Mouse (Mus musculus) ZHBTc4 (cell line): ENCODE measurements around the gene Sfmbt2.

Experiments used
- DNase-seq: peaks from one replicate; pipeline ENCODE4 v3.0.0-alpha.2; 2011; ENCODE audit warnings: low read depth, low spot score

Gene Sfmbt2

DNA sequence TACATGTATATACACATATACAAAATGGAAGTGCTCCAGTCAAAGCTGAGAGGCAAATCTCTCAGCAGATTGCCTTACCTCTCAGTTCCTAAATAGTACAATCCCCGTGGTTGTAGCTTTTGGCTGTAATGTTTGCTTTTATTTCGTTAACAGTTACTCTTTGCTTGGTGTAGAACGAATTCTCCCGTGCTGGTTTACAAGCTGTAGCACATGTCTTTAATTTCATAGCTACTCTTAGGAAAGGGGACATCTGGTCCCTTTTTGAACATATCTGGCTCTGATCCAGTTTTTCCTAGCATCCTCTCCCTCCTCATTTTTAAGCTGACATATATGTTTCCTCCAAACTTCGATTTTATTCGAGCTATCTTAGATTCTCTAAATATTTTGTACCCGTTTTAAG lies 172.1 kb downstream of the Sfmbt2 start:
- no peak for DNase-seq

DNA sequence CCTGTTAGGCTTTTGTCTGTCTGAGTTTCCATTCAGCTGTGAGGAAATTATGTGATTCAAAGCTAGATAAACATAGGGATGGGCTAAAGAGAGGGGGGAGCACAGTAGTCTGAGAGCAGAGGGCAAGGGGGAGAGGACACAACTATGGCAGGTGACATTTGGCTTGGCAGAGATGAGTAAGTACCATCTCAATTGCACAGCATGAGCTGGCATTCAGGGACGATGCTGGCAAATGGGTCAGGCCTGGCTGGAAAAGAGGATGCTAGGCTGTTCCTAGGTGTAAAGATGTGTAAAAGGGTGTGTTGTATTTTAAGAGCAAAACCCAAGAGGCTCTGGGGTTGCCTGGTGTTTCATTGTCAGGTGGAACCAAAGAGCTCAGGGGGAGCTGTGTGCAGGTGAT lies 188.5 kb downstream of the Sfmbt2 start:
- DNase-seq, result no peak

DNA sequence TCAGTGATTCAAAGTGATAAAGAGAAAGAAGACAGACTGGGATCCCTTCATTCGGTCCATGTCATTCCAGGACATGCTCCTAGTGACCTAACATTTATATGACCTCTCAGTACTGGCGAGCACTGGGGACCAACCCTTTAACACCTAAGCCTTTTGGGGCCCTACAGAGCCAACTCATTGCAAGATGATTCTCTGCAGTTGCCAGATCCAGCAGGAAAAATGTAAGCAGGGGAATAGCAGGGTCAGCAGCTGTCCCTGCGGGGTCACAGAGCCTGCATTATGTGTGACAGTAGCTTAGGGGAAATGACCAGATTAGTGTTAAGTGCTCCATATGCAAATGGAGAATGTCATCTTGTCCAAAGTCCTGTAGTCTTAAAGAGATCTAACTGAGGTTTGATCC lies 195.2 kb downstream of the Sfmbt2 start:
- DNase-seq, result no peak

DNA sequence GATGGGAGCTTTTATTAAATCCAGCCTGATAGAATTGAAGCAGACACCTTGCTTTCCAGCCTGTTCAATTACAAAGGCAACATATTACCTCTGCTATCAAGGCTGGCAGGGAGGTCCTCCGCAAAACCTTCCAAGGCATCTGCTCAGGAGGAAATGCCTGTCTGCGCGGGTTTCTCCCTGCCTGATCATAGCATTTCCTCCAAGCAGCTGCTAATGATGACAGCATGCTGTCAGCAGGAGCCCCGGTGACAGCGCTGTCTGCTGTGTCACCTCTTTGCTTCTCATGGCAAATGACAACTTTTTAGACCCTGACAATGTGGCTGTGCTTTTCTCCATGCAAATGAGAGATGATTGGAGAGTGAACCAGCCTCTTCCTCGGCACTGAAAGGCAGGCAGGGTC lies 199.1 kb downstream of the Sfmbt2 start:
- no peak for DNase-seq

DNA sequence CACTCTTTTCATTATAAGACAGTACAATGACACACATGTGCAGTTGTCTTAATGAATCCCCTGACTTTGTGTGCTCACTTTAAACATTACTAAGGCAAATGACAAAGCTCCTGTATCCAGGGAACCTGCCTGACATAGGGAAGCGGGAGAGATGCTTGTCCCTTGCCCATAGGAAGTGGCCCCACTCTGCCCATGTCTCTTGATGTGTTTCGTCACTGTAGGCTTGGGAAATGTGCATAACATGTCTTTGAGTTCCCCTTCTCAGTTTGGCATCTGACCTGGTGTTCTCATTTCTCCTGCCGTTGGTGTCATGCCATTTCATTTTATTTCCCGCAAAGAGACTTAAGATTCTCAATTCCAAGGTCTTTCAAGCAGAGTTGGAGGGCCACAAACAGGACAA lies 202.0 kb downstream of the Sfmbt2 start:
- no peak for DNase-seq

DNA sequence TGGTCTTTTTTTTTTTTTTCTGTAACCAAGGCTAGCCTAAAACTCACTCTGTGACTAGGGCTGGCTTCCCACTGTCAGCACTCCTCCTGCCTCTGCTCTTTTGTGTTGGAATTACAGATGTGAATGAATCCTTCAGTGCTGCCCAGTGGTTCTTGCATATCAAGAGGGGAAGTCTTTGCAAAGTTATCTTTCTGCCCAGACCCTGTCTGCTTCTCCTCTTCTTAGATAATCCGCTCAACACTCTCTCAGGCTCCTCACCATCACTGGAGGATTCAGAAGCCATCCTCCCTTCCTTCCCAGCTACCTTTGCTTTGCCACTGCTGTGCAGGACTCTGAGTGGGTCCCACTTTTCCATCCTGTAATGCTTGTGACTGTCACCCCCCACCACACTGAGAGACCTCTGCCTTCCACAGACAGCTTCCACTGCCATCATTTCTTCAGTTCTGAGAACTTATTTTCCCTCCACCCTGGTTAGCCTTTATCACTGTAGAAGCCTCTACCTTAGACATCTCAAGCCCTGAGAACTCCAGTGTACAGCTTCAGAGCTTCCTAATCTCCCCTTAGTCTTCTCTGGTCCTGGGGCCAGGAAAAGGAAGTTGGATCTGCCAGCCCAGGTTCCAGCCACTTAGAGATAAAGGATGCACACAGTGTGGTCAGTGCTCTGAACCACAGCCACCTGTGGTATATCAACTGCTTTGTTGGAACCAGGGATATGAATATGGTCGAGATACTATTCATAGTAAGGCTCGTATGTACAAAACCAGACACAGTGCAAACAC lies 205.8 kb downstream of the Sfmbt2 start:
- no peak for DNase-seq

DNA sequence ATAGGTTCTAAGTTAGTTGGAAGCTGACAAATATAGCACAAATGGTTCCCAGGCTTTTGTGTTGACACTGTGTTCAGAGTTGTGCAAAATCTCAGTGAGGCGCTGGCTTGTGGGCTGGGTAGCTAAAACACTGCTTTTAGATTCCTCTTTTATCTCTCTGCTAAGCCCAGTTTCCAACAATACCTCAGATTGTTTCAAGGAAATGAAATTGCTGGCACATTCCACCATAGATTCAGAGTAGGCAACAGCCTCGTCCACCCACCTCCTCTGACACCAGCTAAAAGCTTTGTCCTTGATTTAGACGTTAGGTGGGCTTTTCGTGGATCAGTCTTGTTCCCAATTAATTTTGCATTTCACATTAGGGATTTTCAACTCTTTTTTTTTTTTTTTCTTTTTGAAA lies 212.4 kb downstream of the Sfmbt2 start:
- DNase-seq, result no peak

DNA sequence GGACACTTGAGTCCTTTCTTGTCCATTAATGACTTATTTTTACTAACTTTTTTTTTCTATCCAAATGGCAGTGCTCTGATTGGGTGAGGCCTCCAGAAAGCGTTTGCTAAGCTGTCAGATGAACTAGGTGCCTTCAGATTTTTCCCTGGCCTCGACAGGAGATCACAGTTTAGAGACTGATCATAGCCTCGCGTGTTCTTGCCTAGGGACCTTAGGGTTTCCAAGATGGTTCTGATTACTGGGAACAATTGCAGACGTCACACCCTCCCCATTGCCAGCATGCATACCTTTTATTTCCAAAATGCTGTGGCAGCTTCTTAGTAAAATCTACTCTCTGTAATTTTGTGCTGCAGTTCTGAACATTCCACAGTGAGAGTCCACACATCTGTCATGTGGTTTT lies 212.8 kb downstream of the Sfmbt2 start:
- no peak for DNase-seq

DNA sequence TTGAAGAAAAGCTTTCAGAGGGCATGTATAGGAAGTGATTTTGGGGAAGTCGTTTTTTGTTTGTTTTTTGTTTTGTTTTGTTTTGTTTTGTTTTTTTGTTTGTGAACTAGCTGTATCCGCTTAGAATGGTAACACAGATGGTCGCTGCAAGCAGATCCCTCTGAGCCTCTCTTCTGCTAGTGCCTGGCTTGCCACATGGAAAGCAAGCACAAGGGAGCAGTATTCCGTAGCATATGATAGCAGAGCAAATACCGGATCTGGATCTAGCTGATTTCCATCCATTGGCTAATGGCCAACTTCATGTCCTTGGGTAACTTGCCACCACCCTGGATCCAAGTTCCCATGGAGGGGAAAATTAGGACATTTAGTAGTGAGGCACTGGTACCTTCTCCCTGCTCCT lies 221.0 kb downstream of the Sfmbt2 start:
- DNase-seq, result no peak

DNA sequence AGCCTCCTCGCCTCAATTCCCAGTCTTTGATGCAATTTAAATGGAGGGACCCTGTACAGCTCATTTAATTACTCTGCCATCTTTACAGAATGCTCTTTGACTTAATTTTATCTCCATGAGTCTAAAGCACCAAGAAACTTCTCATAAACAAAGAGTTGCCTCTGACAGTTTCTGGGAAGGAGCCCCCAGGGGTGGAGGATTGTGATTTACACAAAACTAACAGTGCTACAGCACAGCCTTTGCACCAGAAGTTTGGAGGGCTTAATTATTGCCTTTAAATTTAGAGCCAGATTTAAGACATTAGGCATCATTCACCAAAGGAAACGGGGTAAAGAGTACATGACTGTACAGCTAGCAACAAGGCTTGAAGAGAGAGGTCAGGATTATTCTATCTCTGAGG lies 245.2 kb downstream of the Sfmbt2 start:
- no peak for DNase-seq
